Mouse (Mus musculus) heart, adult 2 months (tissue): ENCODE data around the gene Prss36.

Experiments
- CTCF ChIP-seq: fragments of 200-600 bp; IDR thresholded peaks from 2 replicates; pipeline ENCODE4 v1.8.1; 2022; ENCODE audit warnings: antibody characterized with exemption, mild to moderate bottlenecking, moderate library complexity
- EP300 ChIP-seq: fragments of 200-500 bp; IDR thresholded peaks from 2 replicates; pipeline ENCODE4 v1.6.1; 2011; ENCODE audit warnings: low read depth, low read length, control low read depth; ENCODE audit not compliant: insufficient read depth

DNA sequence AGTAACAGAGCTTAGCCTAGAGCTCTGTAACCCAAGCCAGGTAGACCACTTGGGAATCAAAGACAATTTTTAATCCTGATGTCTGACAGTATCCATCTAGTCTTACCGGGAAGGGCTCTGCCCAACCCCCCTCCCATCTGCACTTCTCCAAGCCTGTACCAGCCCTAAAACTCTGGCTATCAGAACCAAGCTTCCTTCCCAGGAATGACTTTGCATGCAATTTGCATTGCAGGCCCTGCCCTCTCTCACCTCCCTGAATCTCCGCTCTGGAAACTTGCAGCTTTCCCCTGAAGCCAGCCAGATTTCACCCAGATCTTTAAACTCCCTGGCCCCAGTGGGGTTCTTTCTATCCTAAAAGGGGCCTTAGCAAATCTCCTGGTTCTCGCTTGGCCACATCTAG, 58.7 kb downstream of the Prss36 start:
- no peak for TF ChIP-seq CTCF
- TF ChIP-seq EP300: no peak
